11 mouse cellular contexts compared by ENCODE assay signal in genomic region chr8:98613834-98614428, GRCm38 (mm10).
A peak's percentile ranks its signal among the peaks of the same experiment; 100 is the strongest.
DNase-seq lines count a peak whose midpoint lies in the region; ATAC-seq and TF ChIP-seq lines count a peak whose summit lies in the region.
"Had no signal": no experiment of that assay in that cellular context is flagged by ENCODE, and none has a peak within 500 bp of the region (broad histone marks: within the 10 kb centered on the region; RNA-seq: fewer than 3 reads in every experiment).

No protein-coding gene starts in this region.

- WGBS in cerebellum, adult 2 months = 16% methylated on average over 4 of the region's 4 CpGs

- ATAC-seq in frontal cortex, adult (ENCODE audit: low TSS enrichment) = peak; percentile 98
- ATAC-seq: lung, postnatal 0 days had no signal

- H3K4me1 ChIP-seq in cerebellum, adult 2 months (ENCODE audit: control insufficient read depth, insufficient read depth, low read length) = no peaks in the 10 kb centered on the region; the same call in 1 of the 2 replicates
- H3K4me1 ChIP-seq: limb, embryonic 15.5 days had no signal

- H3K27me3 ChIP-seq in cerebellum, adult 2 months (ENCODE audit: control insufficient read depth, insufficient read depth, low read length) = no peaks in the 10 kb centered on the region
- H3K27me3 ChIP-seq: limb, embryonic 15.5 days had no signal

- no peak for TF ChIP-seq CTCF in cerebellum, adult 2 months (IDR thresholded peaks at IDR 0.05; ENCODE audit: borderline replicate concordance, insufficient read depth, low read depth, low read length)

- no peak overlapping the region for H3K27ac ChIP-seq in cerebellum, adult 2 months (ENCODE audit: insufficient read depth, low read length)
- H3K27ac ChIP-seq: limb, embryonic 15.5 days had no signal

- TF ChIP-seq POLR2A in cerebellum, adult 2 months (IDR thresholded peaks at IDR 0.05; ENCODE audit: borderline replicate concordance, insufficient read depth, low read length) = no peak

- no peak for DNase-seq in frontal cortex, postnatal 10 days (ENCODE audit: low spot score in 2 of 2)
- peak; percentile 73 to 83 for DNase-seq in cerebellum, adult 2 months
- DNase-seq in left cerebral cortex, adult 11 months (ENCODE audit: low spot score) = peak; percentile 30
- DNase-seq in right cerebral cortex, postnatal 14 days = peak; percentile 5
- DNase-seq in gastrocnemius, postnatal 14 days = no peak
- DNase-seq in retina, postnatal 1 day = no peak
- no peak for DNase-seq in spleen, postnatal 36 days (ENCODE audit: low spot score in 2 of 2)
- DNase-seq: kidney, postnatal 4 days had no signal

- no peak overlapping the region for H3K4me3 ChIP-seq in cerebellum, adult 2 months (replicated peaks; ENCODE audit: insufficient read depth, low read depth, low read length)
- H3K4me3 ChIP-seq: limb, embryonic 15.5 days had no signal

- intact Hi-C loops in gastrocnemius, postnatal 14 days (cut with DNase I; ENCODE audit: low total_unique reads) = no loop called here

Comparison
In these comparisons a context has a peak if more than half of its experiments do, and no peak if none do; other contexts are left out.
1. DNase-seq: peak in cerebellum, adult 2 months (2 of 2), left cerebral cortex, adult 11 months (single experiment) and right cerebral cortex, postnatal 14 days (single experiment); none in frontal cortex, postnatal 10 days (0 of 2), gastrocnemius, postnatal 14 days (single experiment), retina, postnatal 1 day (single experiment) and spleen, postnatal 36 days (0 of 2).